Mouse (Mus musculus): ENCODE data around the gene Ccnt2.

Gene Ccnt2

GRCm38 (mm10) chr1:127795087-127795769 lies 21.3 kb downstream of the Ccnt2 start:
- no peak for DNase-seq

GRCm38 (mm10) chr1:127796341-127796740 lies 22.4 kb downstream of the Ccnt2 start:
- no peak for DNase-seq

- DNase-seq: no peak
Measured at GRCm38 (mm10) chr1:127796752-127797151, 22.8 kb downstream of the Ccnt2 start.

GRCm38 (mm10) chr1:127802916-127803315 lies 29.0 kb downstream of the Ccnt2 start:
- no peak for DNase-seq

GRCm38 (mm10) chr1:127808671-127809070 lies 34.7 kb downstream of the Ccnt2 start:
- DNase-seq: no peak

- no peak for DNase-seq
Measured at GRCm38 (mm10) chr1:127812929-127813328, 39.0 kb downstream of the Ccnt2 start.

- no peak for DNase-seq
Measured at GRCm38 (mm10) chr1:127816381-127816780, 42.4 kb downstream of the Ccnt2 start.

- DNase-seq: no peak
Measured at GRCm38 (mm10) chr1:127827325-127827724, 53.4 kb downstream of the Ccnt2 start.

- no peak for DNase-seq
Measured at GRCm38 (mm10) chr1:127830215-127830921, 56.4 kb downstream of the Ccnt2 start.

GRCm38 (mm10) chr1:127833714-127834113 lies 59.8 kb downstream of the Ccnt2 start:
- no peak for DNase-seq

GRCm38 (mm10) chr1:127834202-127834601 lies 60.2 kb downstream of the Ccnt2 start:
- no peak for DNase-seq

- DNase-seq: no peak
Measured at GRCm38 (mm10) chr1:127836619-127837018, 62.7 kb downstream of the Ccnt2 start.

GRCm38 (mm10) chr1:127838602-127839001 lies 64.6 kb downstream of the Ccnt2 start:
- no peak for DNase-seq

- no peak for DNase-seq
Measured at GRCm38 (mm10) chr1:127845472-127845871, 71.5 kb downstream of the Ccnt2 start.

- DNase-seq: no peak
Measured at GRCm38 (mm10) chr1:127850075-127850610, 76.2 kb downstream of the Ccnt2 start.

GRCm38 (mm10) chr1:127854486-127855222 lies 80.7 kb downstream of the Ccnt2 start, which contains the start of gene Map3k19:
Gene Map3k19, minus strand, starts transcription at chr1:127855031.
- DNase-seq: no peak
